Mouse (Mus musculus): ENCODE results near the gene Ptx4. TPM values are rescaled to one million over a fixed set of nuclear protein-coding genes. Genes with fewer than 3 reads are reported as not detected.
A peak's percentile ranks its signal among the peaks of the same experiment; 100 is the strongest.
"Not testable (repeated sequence)": the region's sequence is repeated elsewhere in the genome, so short reads cannot be mapped to it uniquely, and the experiment has no call there.

Ptx4 gene
- polyA plus RNA-seq, 1 experiment, result not detected

GRCm38 (mm10) chr17:25111739-25112422 is 8.7 kb upstream of the Ptx4 start:
- peak overlapping the region; percentile 80 for H3K27ac ChIP-seq (ENCODE audit: insufficient read depth, low read depth, low read length)
- peaks cover 36% of the 10 kb centered on the region for H3K4me1 ChIP-seq (ENCODE audit: control insufficient read depth, insufficient read depth, low read length)
- TF ChIP-seq CTCF (IDR thresholded peaks at IDR 0.05; ENCODE audit: low read depth, low read length) (no peak), POLR2A (IDR thresholded peaks at IDR 0.05; ENCODE audit: borderline replicate concordance, low read depth, low read length) (no peak; the same call in 1 of the 2 replicates)
- H3K4me3 ChIP-seq (ENCODE audit: insufficient read depth, low read length), result peak overlapping the region; percentile 9

GRCm38 (mm10) chr17:25112423-25112810 is 8.1 kb upstream of the Ptx4 start:
- H3K4me3 ChIP-seq (ENCODE audit: insufficient read depth, low read length), result peak overlapping the region; percentile 24
- H3K27ac ChIP-seq (ENCODE audit: insufficient read depth, low read depth, low read length), result peak overlapping the region; percentile 80
- TF ChIP-seq CTCF (IDR thresholded peaks at IDR 0.05; ENCODE audit: low read depth, low read length) (no peak), POLR2A (IDR thresholded peaks at IDR 0.05; ENCODE audit: borderline replicate concordance, low read depth, low read length) (no peak)
- H3K4me1 ChIP-seq (ENCODE audit: control insufficient read depth, insufficient read depth, low read length), result peaks cover 36% of the 10 kb centered on the region

- Histone ChIP-seq H3K4me3 (ENCODE audit: insufficient read depth, low read length) (peak overlapping the region; percentile 65), H3K27ac (ENCODE audit: insufficient read depth, low read depth, low read length) (peak overlapping the region; percentile 87), H3K4me1 (ENCODE audit: control insufficient read depth, insufficient read depth, low read length) (peaks cover 36% of the 10 kb centered on the region)
- TF ChIP-seq CTCF (IDR thresholded peaks at IDR 0.05; ENCODE audit: low read depth, low read length) (no peak), POLR2A (IDR thresholded peaks at IDR 0.05; ENCODE audit: borderline replicate concordance, low read depth, low read length) (no peak)
These were observed 5.5 kb upstream of the Ptx4 start for GRCm38 (mm10) chr17:25114908-25115645.

GRCm38 (mm10) chr17:25115664-25116432 is 4.7 kb upstream of the Ptx4 start, which contains the start of gene Telo2:
Gene Telo2, minus strand, starts transcription at chr17:25115967.
- H3K4me1 ChIP-seq (ENCODE audit: control insufficient read depth, insufficient read depth, low read length), result peaks cover 36% of the 10 kb centered on the region
- peak within 1 kb of the TSS; percentile 65 for H3K4me3 ChIP-seq (ENCODE audit: insufficient read depth, low read length)
- peak within 1 kb of the TSS; percentile 87 for H3K27ac ChIP-seq (ENCODE audit: insufficient read depth, low read depth, low read length)
- TF ChIP-seq CTCF (IDR thresholded peaks at IDR 0.05; ENCODE audit: low read depth, low read length) (no peak), POLR2A (IDR thresholded peaks at IDR 0.05; ENCODE audit: borderline replicate concordance, low read depth, low read length) (no peak)

- Histone ChIP-seq H3K27ac (ENCODE audit: insufficient read depth, low read depth, low read length) (no peak overlapping the region), H3K4me3 (ENCODE audit: insufficient read depth, low read length) (no peak overlapping the region), H3K4me1 (ENCODE audit: control insufficient read depth, insufficient read depth, low read length) (peaks cover 25% of the 10 kb centered on the region)
- TF ChIP-seq CTCF (IDR thresholded peaks at IDR 0.05; ENCODE audit: low read depth, low read length), result peak; percentile 58; the same call in 1 of the 2 replicates
- TF ChIP-seq POLR2A (IDR thresholded peaks at IDR 0.05; ENCODE audit: borderline replicate concordance, low read depth, low read length), result no peak
These were observed 3.3 kb upstream of the Ptx4 start for GRCm38 (mm10) chr17:25117263-25117662.

- TF ChIP-seq CTCF (IDR thresholded peaks at IDR 0.05; ENCODE audit: low read depth, low read length), result no peak; the same call in 1 of the 2 replicates
- TF ChIP-seq POLR2A (IDR thresholded peaks at IDR 0.05; ENCODE audit: borderline replicate concordance, low read depth, low read length), result no peak
- Histone ChIP-seq H3K27ac (ENCODE audit: insufficient read depth, low read depth, low read length) (no peak overlapping the region), H3K4me1 (ENCODE audit: control insufficient read depth, insufficient read depth, low read length) (peaks cover 2% of the 10 kb centered on the region; the same call in 1 of the 2 replicates), H3K4me3 (ENCODE audit: insufficient read depth, low read length) (no peak overlapping the region)
These were observed 3.4 kb downstream of the Ptx4 start for GRCm38 (mm10) chr17:25123979-25124378.

- not testable (repeated sequence) for H3K27ac ChIP-seq (ENCODE audit: insufficient read depth, low read depth, low read length); H3K4me3 ChIP-seq (ENCODE audit: insufficient read depth, low read length); H3K4me1 ChIP-seq (ENCODE audit: control insufficient read depth, insufficient read depth, low read length)
These were observed 5.0 kb downstream of the Ptx4 start for GRCm38 (mm10) chr17:25125442-25126060.

- Histone ChIP-seq H3K4me3 (ENCODE audit: insufficient read depth, low read length) (no peak overlapping the region), H3K4me1 (ENCODE audit: control insufficient read depth, insufficient read depth, low read length) (peaks cover 5% of the 10 kb centered on the region; the same call in 1 of the 2 replicates), H3K27ac (ENCODE audit: insufficient read depth, low read depth, low read length) (no peak overlapping the region)
- TF ChIP-seq POLR2A (IDR thresholded peaks at IDR 0.05; ENCODE audit: borderline replicate concordance, low read depth, low read length) (no peak), CTCF (IDR thresholded peaks at IDR 0.05; ENCODE audit: low read depth, low read length) (no peak)
These were observed 6.5 kb downstream of the Ptx4 start for GRCm38 (mm10) chr17:25127079-25127478.

GRCm38 (mm10) chr17:25127681-25128080 is 7.1 kb downstream of the Ptx4 start:
- peaks cover 5% of the 10 kb centered on the region for H3K4me1 ChIP-seq (ENCODE audit: control insufficient read depth, insufficient read depth, low read length)
- H3K4me3 ChIP-seq (ENCODE audit: insufficient read depth, low read length), result no peak overlapping the region
- no peak overlapping the region for H3K27ac ChIP-seq (ENCODE audit: insufficient read depth, low read depth, low read length)
- TF ChIP-seq POLR2A (IDR thresholded peaks at IDR 0.05; ENCODE audit: borderline replicate concordance, low read depth, low read length), result no peak
- no peak for TF ChIP-seq CTCF (IDR thresholded peaks at IDR 0.05; ENCODE audit: low read depth, low read length)

All from bone marrow macrophage, adult 2 months (primary cell).